Mouse (Mus musculus) heart, postnatal 0 days (tissue): ENCODE data around the gene Eng. TPM values are rescaled to one million over a fixed set of nuclear protein-coding genes. Genes with fewer than 3 reads are reported as not detected.

Experiments
- ATAC-seq: fragments of 200-750 bp; cut with Nextera tagmentation; 2 replicates; pipeline ENCODE4 v1.8.0; 2017; ENCODE audit warnings: low read depth, moderate number of reproducible peaks, moderate library complexity; ENCODE audit not compliant: insufficient read depth
- DNase-seq: peaks from one replicate; pipeline ENCODE4 v3.0.0-alpha.2; 2016; ENCODE audit warnings: low spot score
- H3K27ac ChIP-seq: fragments of 300-500 bp; sonication (generic); 2 replicates; pipeline ENCODE4 v1.5.1; 2014; ENCODE audit warnings: low read depth, mild to moderate bottlenecking
- H3K27me3 ChIP-seq: fragments of 300-500 bp; sonication (generic); 2 replicates; pipeline ENCODE4 v1.6.1; 2014; ENCODE audit warnings: low read length, mixed read lengths; ENCODE audit not compliant: control insufficient read depth, insufficient read depth
- H3K36me3 ChIP-seq: fragments of 300-500 bp; sonication (generic); replicated peaks from 2 replicates; pipeline ENCODE4 v1.6.1; 2014; ENCODE audit warnings: low read length, mixed read lengths; ENCODE audit not compliant: control insufficient read depth, insufficient read depth
- H3K4me1 ChIP-seq: fragments of 300-500 bp; sonication (generic); 2 replicates; pipeline ENCODE4 v1.6.1; 2014; ENCODE audit warnings: antibody characterized with exemption; ENCODE audit not compliant: control insufficient read depth, insufficient read depth
- H3K4me2 ChIP-seq: fragments of 300-500 bp; sonication (generic); 2 replicates; pipeline ENCODE4 v1.6.1; 2014; ENCODE audit warnings: low read depth, mild to moderate bottlenecking, low read length, moderate library complexity
- H3K4me3 ChIP-seq: fragments of 300-500 bp; sonication (generic); 2 replicates; pipeline ENCODE4 v1.5.1; 2014; ENCODE audit warnings: low read depth, low read length
- H3K9ac ChIP-seq: fragments of 300-500 bp; sonication (generic); replicated peaks from 2 replicates; pipeline ENCODE4 v1.6.1; 2014; ENCODE audit warnings: low read depth, low read length, mixed read lengths
- H3K9me3 ChIP-seq: fragments of 300-500 bp; sonication (generic); replicated peaks from 2 replicates; pipeline ENCODE4 v1.6.1; 2016; ENCODE audit warnings: low read length; ENCODE audit not compliant: control insufficient read depth
- CTCF ChIP-seq: IDR thresholded peaks from 2 replicates; pipeline ENCODE4 v1.5.1; 2016; ENCODE audit warnings: antibody characterized with exemption, control low read depth, low read depth
- EP300 ChIP-seq: IDR thresholded peaks from 2 replicates; pipeline ENCODE4 v1.6.1; 2016; ENCODE audit warnings: antibody characterized with exemption, low read depth
- WGBS: fragments of 180-500 bp; shearing (Covaris S2); extraction: QIAGEN DNeasy Blood & Tissue Kit; methylation state at CpG from one replicate; pipeline ENCODE4 v1.1.7; 2014; 5-methylcytosine and 5-hydroxymethylcytosine counted together
- polyA plus RNA-seq: library from polyadenylated mRNA; unstranded; fragments of >200 nt; fragmentation: Nextera tagmentation; extraction: Ambion mirVana; gene quantifications from 2 replicates; pipeline ENCODE4 v1.2.1, GENCODE M21; 2015
- total RNA-seq: library from RNA; depleted of rRNA; stranded (reverse); fragments of >200 nt; gene quantifications from 2 replicates; pipeline ENCODE4 v1.2.3, GENCODE M21; 2014; ENCODE audit warnings: low replicate concordance; rRNA removed

The Eng gene
- 123 and 148 TPM in 2 replicates for total RNA-seq
- 133 and 137 TPM in 2 replicates for polyA plus RNA-seq

- H3K27ac ChIP-seq = peak within 1 kb of the TSS; percentile 95
- TF ChIP-seq EP300 (no peak), CTCF (no peak)
- no peaks in the 10 kb centered on the region for H3K27me3 ChIP-seq
- peak; percentile 69 for ATAC-seq
- H3K4me1 ChIP-seq = peaks cover 28% of the 10 kb centered on the region
- peak within 1 kb of the TSS; percentile 82 for H3K9ac ChIP-seq
- H3K4me3 ChIP-seq = peak within 1 kb of the TSS; percentile 62
- no peaks in the 10 kb centered on the region for H3K9me3 ChIP-seq
- peak within 1 kb of the TSS; percentile 54 for H3K4me2 ChIP-seq
- peaks cover 8% of the 10 kb centered on the region; the same call in 1 of the 2 replicates for H3K36me3 ChIP-seq
- 42% methylated on average over 31 of the region's 31 CpGs for WGBS
- peak; percentile 56 for DNase-seq
Observed at GRCm38 (mm10) chr2:32646379-32647056, at the start of gene Eng. Gene Eng (plus strand): TSS chr2:32646595.

DNA sequence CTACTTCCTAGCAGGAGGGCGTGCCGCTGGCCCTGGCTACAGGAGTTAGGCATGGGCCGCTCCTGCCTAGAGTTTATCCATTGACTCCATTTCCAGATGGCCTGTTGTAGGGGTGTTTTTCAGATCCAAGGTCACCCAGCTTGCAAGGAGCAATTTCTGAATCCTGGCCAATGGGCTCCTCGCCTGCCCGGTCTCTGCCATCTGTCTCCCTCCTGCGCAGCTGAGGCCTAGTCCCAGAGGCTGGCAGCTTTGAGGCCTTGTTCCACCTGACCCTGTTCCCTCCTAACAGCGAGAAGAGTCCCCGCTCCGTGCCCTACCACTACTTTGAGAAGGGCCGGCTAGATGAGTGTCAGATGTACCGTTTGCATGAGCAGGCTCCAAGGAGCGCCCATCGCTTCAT, 49.7 kb upstream of the Eng start:
- WGBS = 85% methylated on average over 13 of the region's 13 CpGs
- Histone ChIP-seq H3K27me3 (no peaks in the 10 kb centered on the region), H3K36me3 (peaks cover 51% of the 10 kb centered on the region), H3K27ac (no peak overlapping the region), H3K4me2 (no peak overlapping the region), H3K4me3 (no peak overlapping the region), H3K9me3 (no peaks in the 10 kb centered on the region), H3K4me1 (peaks cover 4% of the 10 kb centered on the region), H3K9ac (no peak overlapping the region)
- TF ChIP-seq CTCF (no peak), EP300 (no peak)
- DNase-seq (no peak), ATAC-seq (no peak)

GRCm38 (mm10) chr2:32597248-32597647, 49.1 kb upstream of the Eng start:
- DNase-seq (no peak), ATAC-seq (no peak)
- Histone ChIP-seq H3K4me1 (peaks cover 5% of the 10 kb centered on the region), H3K36me3 (peaks cover 48% of the 10 kb centered on the region), H3K27ac (no peak overlapping the region), H3K27me3 (no peaks in the 10 kb centered on the region), H3K4me2 (no peak overlapping the region), H3K4me3 (no peak overlapping the region), H3K9ac (no peak overlapping the region), H3K9me3 (no peaks in the 10 kb centered on the region)
- TF ChIP-seq EP300 (no peak), CTCF (no peak)
- 88% methylated on average over 5 of the region's 5 CpGs for WGBS

GRCm38 (mm10) chr2:32597699-32598098, 48.7 kb upstream of the Eng start:
- TF ChIP-seq EP300 (no peak), CTCF (no peak)
- Histone ChIP-seq H3K4me1 (peaks cover 9% of the 10 kb centered on the region), H3K9ac (no peak overlapping the region), H3K9me3 (no peaks in the 10 kb centered on the region), H3K27ac (no peak overlapping the region), H3K27me3 (no peaks in the 10 kb centered on the region), H3K4me3 (no peak overlapping the region), H3K4me2 (no peak overlapping the region), H3K36me3 (peaks cover 48% of the 10 kb centered on the region)
- no peak for ATAC-seq
- DNase-seq = no peak
- 70% methylated on average over 5 of the region's 5 CpGs for WGBS

DNA sequence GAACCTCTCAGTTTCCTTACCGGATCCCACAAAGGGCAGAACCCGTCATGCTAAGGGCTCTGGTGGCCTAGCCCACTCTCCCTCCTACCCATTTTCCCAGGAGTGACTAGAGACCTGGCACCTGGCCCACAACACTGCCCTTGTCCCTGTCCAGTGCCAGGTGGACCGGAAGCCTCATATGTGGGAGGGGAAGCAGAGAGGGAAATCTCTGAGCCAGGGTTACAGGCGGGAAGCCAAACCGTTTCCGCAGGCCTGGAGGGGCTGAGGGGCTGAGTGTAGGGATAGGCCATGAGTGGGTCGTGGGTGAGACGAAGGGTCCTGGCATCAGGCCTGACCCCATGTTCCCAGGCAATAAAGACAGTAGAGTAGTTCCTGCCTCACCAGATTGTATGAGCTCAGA, 47.9 kb upstream of the Eng start:
- H3K27ac ChIP-seq = peak overlapping the region; percentile 17; the same call in 1 of the 2 replicates
- H3K9me3 ChIP-seq = no peaks in the 10 kb centered on the region
- no peak overlapping the region for H3K4me3 ChIP-seq
- H3K36me3 ChIP-seq = peaks cover 48% of the 10 kb centered on the region
- H3K4me2 ChIP-seq = no peak overlapping the region
- DNase-seq = no peak
- WGBS = 67% methylated on average over 8 of the region's 8 CpGs
- H3K4me1 ChIP-seq = peaks cover 9% of the 10 kb centered on the region
- H3K27me3 ChIP-seq = no peaks in the 10 kb centered on the region
- ATAC-seq = no peak
- H3K9ac ChIP-seq = no peak overlapping the region
- no peak for TF ChIP-seq EP300
- no peak for TF ChIP-seq CTCF
